Mouse (Mus musculus) adrenal gland, postnatal 4 days (tissue): ENCODE results near the gene Adcyap1r1. TPM values are rescaled to one million over a fixed set of nuclear protein-coding genes. Genes with fewer than 3 reads are reported as not detected.

Source experiments
- microRNA-seq: library from miRNA; unstranded; fragments of <30 nt; microRNA quantifications from one replicate; pipeline ENCODE4 v1.2.0, GENCODE M21; 2021
- total RNA-seq, 2 experiments: library from RNA; stranded (reverse); gene quantifications; 2 replicates each; pipeline ENCODE4 v1.2.3; 2021

Gene Adcyap1r1
- total RNA-seq, 2 experiments from 2014 or later = 53.2 to 54.9 TPM

Small RNA genes within 50 kb of the gene (microRNA-seq; reads per million reads assigned to microRNA genes)
- not detected for gene Gm44352

Other genes with a start within 250 kb of the Adcyap1r1 start
- 1 to 10 TPM; 9.7 to 9.9 TPM for gene Mindy4, start 248.6 kb upstream of the Adcyap1r1 start, total RNA-seq
- 10 to 100 TPM; 71.4 to 78.1 TPM for gene Aqp1, start 115.5 kb upstream of the Adcyap1r1 start, total RNA-seq
- not detected for gene Ghrhr, start 75.7 kb upstream of the Adcyap1r1 start, total RNA-seq
- gene Neurod6, start 229.3 kb downstream of the Adcyap1r1 start, total RNA-seq = under 1 TPM in 1 of 2 experiments, not detected in 1; 0.42 TPM